Mouse (Mus musculus): ENCODE results near the gene Dusp6. TPM values are rescaled to one million over a fixed set of nuclear protein-coding genes. Genes with fewer than 3 reads are reported as not detected.

Dusp6 gene
- polyA plus RNA-seq, 1 experiment = 50.9 TPM

DNA sequence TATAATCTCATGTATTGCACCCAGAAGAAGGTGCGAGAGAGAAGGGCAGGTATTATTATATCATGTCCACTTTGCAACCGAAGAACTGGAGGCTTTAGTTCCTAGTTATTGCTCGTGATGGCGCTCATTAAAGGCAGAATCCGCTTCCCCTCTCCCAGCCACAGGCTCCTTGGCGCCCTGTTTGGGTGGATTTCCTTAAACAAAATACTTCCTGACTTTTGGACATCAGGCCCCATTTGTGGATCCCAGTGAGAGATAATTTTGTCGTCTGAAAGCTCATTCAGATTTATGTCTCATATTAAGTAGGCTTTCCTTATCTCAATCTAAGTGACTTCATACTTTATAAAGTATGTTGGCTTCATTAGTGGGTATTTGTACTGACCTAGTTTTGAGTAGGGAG is 23.2 kb downstream of the Dusp6 start:
- no peaks in the 10 kb centered on the region for H3K9me3 ChIP-seq (replicated peaks; ENCODE audit: control insufficient read depth, insufficient read depth, low read length, poor library complexity, severe bottlenecking)
- H3K9ac ChIP-seq (ENCODE audit: low read depth, poor library complexity, severe bottlenecking) = no peak overlapping the region
- no peak overlapping the region for H3K27ac ChIP-seq (ENCODE audit: insufficient read depth, low read length)
- no peaks in the 10 kb centered on the region for H3K4me1 ChIP-seq (ENCODE audit: control insufficient read depth, insufficient read depth, low read length)
- TF ChIP-seq CTCF (IDR thresholded peaks at IDR 0.05; ENCODE audit: low read depth, low read length) (no peak), POLR2A (IDR thresholded peaks at IDR 0.05; ENCODE audit: insufficient read depth, low read length) (no peak)
- no peak overlapping the region for H3K4me3 ChIP-seq (ENCODE audit: low read depth, low read length)
- no peaks in the 10 kb centered on the region for H3K36me3 ChIP-seq (ENCODE audit: control insufficient read depth, insufficient read depth, low read length, poor library complexity, severe bottlenecking)
- no peaks in the 10 kb centered on the region for H3K27me3 ChIP-seq (ENCODE audit: control insufficient read depth, insufficient read depth, low read length, poor library complexity, severe bottlenecking)

DNA sequence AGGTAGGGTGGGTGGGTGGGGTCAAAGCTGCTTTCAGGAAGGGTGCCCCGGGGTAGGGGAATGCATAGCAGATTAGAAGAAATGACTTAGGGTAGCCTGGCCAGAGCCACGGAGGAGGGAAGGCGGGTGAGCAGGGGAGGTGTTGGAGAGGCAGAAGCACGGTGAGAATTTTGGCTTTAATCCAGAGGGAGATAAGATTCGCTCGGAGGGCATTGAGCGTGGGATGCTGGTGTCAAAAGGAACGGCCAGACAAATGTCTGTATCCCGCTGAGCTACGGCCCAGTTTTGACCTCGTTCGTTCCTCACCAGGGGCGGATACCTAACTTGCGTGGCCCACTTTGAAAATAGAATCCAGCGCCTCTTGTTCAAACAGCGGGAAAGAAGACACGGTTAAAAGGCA is 23.8 kb downstream of the Dusp6 start:
- no peaks in the 10 kb centered on the region for H3K4me1 ChIP-seq (ENCODE audit: control insufficient read depth, insufficient read depth, low read length)
- no peaks in the 10 kb centered on the region for H3K27me3 ChIP-seq (ENCODE audit: control insufficient read depth, insufficient read depth, low read length, poor library complexity, severe bottlenecking)

DNA sequence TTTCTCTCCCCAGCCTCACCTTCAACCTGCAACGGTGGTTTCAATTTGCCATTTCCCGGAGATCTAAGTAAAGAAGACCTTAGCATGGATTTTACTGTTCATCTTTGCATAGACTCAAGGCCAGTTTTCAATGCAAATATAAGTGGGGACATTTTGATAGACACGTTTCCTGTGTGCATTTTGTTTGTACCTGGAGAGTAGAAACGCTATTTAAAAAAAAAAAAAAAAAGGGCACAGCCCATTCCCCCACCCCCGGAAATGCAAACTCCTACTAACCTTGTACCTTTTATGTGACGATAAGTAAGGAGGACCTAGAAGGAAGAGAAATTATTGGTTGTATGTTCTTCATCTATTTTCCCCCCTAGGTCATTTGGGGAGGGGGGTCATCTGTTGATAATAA is 24.2 kb downstream of the Dusp6 start:
- TF ChIP-seq EP300 (IDR thresholded peaks at IDR 0.05; ENCODE audit: insufficient read depth, low read depth, low read length) (no peak), CTCF (IDR thresholded peaks at IDR 0.05; ENCODE audit: low read depth, low read length) (no peak), POLR2A (IDR thresholded peaks at IDR 0.05; ENCODE audit: insufficient read depth, low read length) (no peak)
- Histone ChIP-seq H3K27me3 (ENCODE audit: control insufficient read depth, insufficient read depth, low read length, poor library complexity, severe bottlenecking) (no peaks in the 10 kb centered on the region), H3K4me3 (ENCODE audit: low read depth, low read length) (no peak overlapping the region), H3K27ac (ENCODE audit: insufficient read depth, low read length) (no peak overlapping the region), H3K36me3 (ENCODE audit: control insufficient read depth, insufficient read depth, low read length, poor library complexity, severe bottlenecking) (no peaks in the 10 kb centered on the region), H3K4me1 (ENCODE audit: control insufficient read depth, insufficient read depth, low read length) (no peaks in the 10 kb centered on the region), H3K9ac (ENCODE audit: low read depth, poor library complexity, severe bottlenecking) (no peak overlapping the region), H3K9me3 (replicated peaks; ENCODE audit: control insufficient read depth, insufficient read depth, low read length, poor library complexity, severe bottlenecking) (no peaks in the 10 kb centered on the region)

More for the DNA sequence above, 23.8 kb downstream of the Dusp6 start:
- no peaks in the 10 kb centered on the region for H3K9me3 ChIP-seq (replicated peaks; ENCODE audit: control insufficient read depth, insufficient read depth, low read length, poor library complexity, severe bottlenecking)
- H3K36me3 ChIP-seq (ENCODE audit: control insufficient read depth, insufficient read depth, low read length, poor library complexity, severe bottlenecking) = no peaks in the 10 kb centered on the region
- TF ChIP-seq EP300 (IDR thresholded peaks at IDR 0.05; ENCODE audit: insufficient read depth, low read depth, low read length) = no peak
- no peak for TF ChIP-seq POLR2A (IDR thresholded peaks at IDR 0.05; ENCODE audit: insufficient read depth, low read length)
- TF ChIP-seq CTCF (IDR thresholded peaks at IDR 0.05; ENCODE audit: low read depth, low read length) = no peak
- H3K27ac ChIP-seq (ENCODE audit: insufficient read depth, low read length) = no peak overlapping the region
- peak overlapping the region; percentile 1; the same call in 1 of the 2 replicates for H3K4me3 ChIP-seq (ENCODE audit: low read depth, low read length)
- no peak overlapping the region for H3K9ac ChIP-seq (ENCODE audit: low read depth, poor library complexity, severe bottlenecking)

DNA sequence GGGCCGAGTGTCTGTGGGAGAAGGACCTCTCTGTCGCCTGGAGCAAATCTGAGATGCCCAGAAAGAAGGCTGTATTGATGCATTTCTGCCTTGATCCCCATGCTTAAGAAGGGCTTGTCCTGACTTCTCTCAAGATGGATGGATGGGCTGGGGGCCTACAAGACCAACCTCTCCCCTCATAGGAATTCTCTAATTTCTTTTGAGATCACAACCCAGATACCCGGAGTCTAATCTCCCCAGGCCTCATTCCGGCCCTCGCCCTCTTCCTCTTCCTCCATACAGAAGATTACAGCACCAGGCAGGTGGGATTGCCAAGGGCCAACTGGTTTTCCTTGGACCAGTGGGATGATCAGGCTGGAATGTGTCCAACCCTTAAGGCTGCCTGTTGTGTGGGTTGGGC is 26.1 kb downstream of the Dusp6 start:
- no peak overlapping the region for H3K9ac ChIP-seq (ENCODE audit: low read depth, poor library complexity, severe bottlenecking)
- no peak overlapping the region for H3K4me3 ChIP-seq (ENCODE audit: low read depth, low read length)
- no peaks in the 10 kb centered on the region for H3K27me3 ChIP-seq (ENCODE audit: control insufficient read depth, insufficient read depth, low read length, poor library complexity, severe bottlenecking)
- H3K9me3 ChIP-seq (replicated peaks; ENCODE audit: control insufficient read depth, insufficient read depth, low read length, poor library complexity, severe bottlenecking) = 0 out of 2 replicates have a peak, but pooled peaks cover 5% of the 10 kb centered on the region
- TF ChIP-seq POLR2A (IDR thresholded peaks at IDR 0.05; ENCODE audit: insufficient read depth, low read length) = no peak
- TF ChIP-seq EP300 (IDR thresholded peaks at IDR 0.05; ENCODE audit: insufficient read depth, low read depth, low read length) = 0 out of 2 replicates have a peak, but pooled peaks have one; percentile 4
- H3K4me1 ChIP-seq (ENCODE audit: control insufficient read depth, insufficient read depth, low read length) = no peaks in the 10 kb centered on the region
- H3K27ac ChIP-seq (ENCODE audit: insufficient read depth, low read length) = no peak overlapping the region
- no peaks in the 10 kb centered on the region for H3K36me3 ChIP-seq (ENCODE audit: control insufficient read depth, insufficient read depth, low read length, poor library complexity, severe bottlenecking)

DNA sequence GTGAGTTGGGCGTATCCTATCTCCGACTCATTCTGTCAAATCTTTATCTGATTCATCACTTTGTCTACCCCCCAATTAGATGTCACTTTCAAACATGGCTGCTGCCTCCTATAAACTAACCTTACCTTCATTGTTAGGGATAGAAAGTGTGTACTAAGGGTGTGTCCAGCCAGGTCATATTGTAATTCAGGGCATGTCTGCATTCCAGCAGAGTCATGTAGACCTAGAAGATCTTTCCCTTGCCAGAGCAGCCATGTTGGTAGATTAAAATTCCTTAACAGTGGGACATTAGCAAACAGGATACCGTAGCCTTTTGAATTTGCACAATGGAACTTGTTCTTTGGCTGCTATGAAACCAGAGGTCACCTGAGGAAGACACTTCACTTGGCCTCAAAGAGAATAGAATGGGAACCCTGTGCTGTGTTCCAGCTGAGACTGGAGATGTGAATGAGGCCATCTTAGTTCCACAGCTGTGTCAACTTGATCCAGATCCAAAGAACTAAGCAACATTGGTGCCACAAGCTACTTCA is 30.1 kb downstream of the Dusp6 start:
- H3K4me1 ChIP-seq (ENCODE audit: control insufficient read depth, insufficient read depth, low read length) = no peaks in the 10 kb centered on the region
- no peak overlapping the region for H3K9ac ChIP-seq (ENCODE audit: low read depth, poor library complexity, severe bottlenecking)
- TF ChIP-seq EP300 (IDR thresholded peaks at IDR 0.05; ENCODE audit: insufficient read depth, low read depth, low read length) = no peak
- TF ChIP-seq CTCF (IDR thresholded peaks at IDR 0.05; ENCODE audit: low read depth, low read length) = no peak
- TF ChIP-seq POLR2A (IDR thresholded peaks at IDR 0.05; ENCODE audit: insufficient read depth, low read length) = no peak
- H3K9me3 ChIP-seq (replicated peaks; ENCODE audit: control insufficient read depth, insufficient read depth, low read length, poor library complexity, severe bottlenecking) = 0 out of 2 replicates have a peak, but pooled peaks cover 5% of the 10 kb centered on the region
- H3K4me3 ChIP-seq (ENCODE audit: low read depth, low read length) = no peak overlapping the region
- H3K27ac ChIP-seq (ENCODE audit: insufficient read depth, low read length) = no peak overlapping the region
- no peaks in the 10 kb centered on the region for H3K27me3 ChIP-seq (ENCODE audit: control insufficient read depth, insufficient read depth, low read length, poor library complexity, severe bottlenecking)
- no peaks in the 10 kb centered on the region for H3K36me3 ChIP-seq (ENCODE audit: control insufficient read depth, insufficient read depth, low read length, poor library complexity, severe bottlenecking)

DNA sequence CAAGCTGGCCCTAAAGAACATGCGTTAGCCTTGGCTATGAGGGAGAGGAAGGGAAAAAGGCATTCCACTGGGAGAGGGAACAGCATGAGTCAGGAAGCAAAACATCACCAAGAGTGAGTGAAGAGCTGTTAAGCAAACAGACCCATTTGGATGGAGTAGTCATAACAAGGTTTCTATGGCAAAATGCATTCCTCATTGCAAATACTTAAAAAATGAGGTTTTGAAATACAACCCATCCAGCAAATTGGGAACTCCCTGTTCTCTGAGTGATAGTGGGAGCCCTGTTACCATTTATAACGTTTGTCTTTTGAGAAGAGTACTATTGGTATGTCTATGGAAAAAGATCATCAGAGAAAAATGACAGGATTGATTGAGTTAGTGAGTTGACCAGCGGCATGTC is 34.7 kb downstream of the Dusp6 start:
- no peak for TF ChIP-seq POLR2A (IDR thresholded peaks at IDR 0.05; ENCODE audit: insufficient read depth, low read length)
- H3K27me3 ChIP-seq (ENCODE audit: control insufficient read depth, insufficient read depth, low read length, poor library complexity, severe bottlenecking) = no peaks in the 10 kb centered on the region
- 0 out of 2 replicates have a peak, but pooled peaks cover 5% of the 10 kb centered on the region for H3K9me3 ChIP-seq (replicated peaks; ENCODE audit: control insufficient read depth, insufficient read depth, low read length, poor library complexity, severe bottlenecking)
- H3K4me3 ChIP-seq (ENCODE audit: low read depth, low read length) = no peak overlapping the region
- no peak overlapping the region for H3K27ac ChIP-seq (ENCODE audit: insufficient read depth, low read length)
- H3K9ac ChIP-seq (ENCODE audit: low read depth, poor library complexity, severe bottlenecking) = no peak overlapping the region
- H3K4me1 ChIP-seq (ENCODE audit: control insufficient read depth, insufficient read depth, low read length) = no peaks in the 10 kb centered on the region
- H3K36me3 ChIP-seq (ENCODE audit: control insufficient read depth, insufficient read depth, low read length, poor library complexity, severe bottlenecking) = no peaks in the 10 kb centered on the region

Data from ES-Bruce4 (cell line).